Mouse (Mus musculus): ENCODE data around the gene Psmg3.

Gene Psmg3

GRCm38 (mm10) chr5:139826357-139827055 is at the start of gene Psmg3, which contains the start of gene Gm26938:
Gene Psmg3 (minus strand): TSS chr5:139826885.
Gene Gm26938 (minus strand): TSS chr5:139826407.
- peak; percentile 92 for DNase-seq (ENCODE audit: low read depth, low spot score)

GRCm38 (mm10) chr5:139871526-139871925 is 44.8 kb upstream of the Psmg3 start:
- no peak for DNase-seq (ENCODE audit: low read depth, low spot score)

GRCm38 (mm10) chr5:139870886-139871285 is 44.2 kb upstream of the Psmg3 start:
- DNase-seq (ENCODE audit: low read depth, low spot score): no peak

GRCm38 (mm10) chr5:139862759-139863158 is 36.1 kb upstream of the Psmg3 start:
- DNase-seq (ENCODE audit: low read depth, low spot score): no peak

GRCm38 (mm10) chr5:139860328-139861104 is 33.8 kb upstream of the Psmg3 start:
- no peak for DNase-seq (ENCODE audit: low read depth, low spot score)

- DNase-seq (ENCODE audit: low read depth, low spot score): no peak
Measured at GRCm38 (mm10) chr5:139849626-139850320, 23.1 kb upstream of the Psmg3 start.

- DNase-seq (ENCODE audit: low read depth, low spot score): no peak
Measured at GRCm38 (mm10) chr5:139839142-139839541, 12.5 kb upstream of the Psmg3 start.

GRCm38 (mm10) chr5:139838476-139838892 is 11.8 kb upstream of the Psmg3 start:
- DNase-seq (ENCODE audit: low read depth, low spot score): peak; percentile 73

GRCm38 (mm10) chr5:139835706-139836105 is 9.0 kb upstream of the Psmg3 start:
- no peak for DNase-seq (ENCODE audit: low read depth, low spot score)

- DNase-seq (ENCODE audit: low read depth, low spot score): no peak
Measured at GRCm38 (mm10) chr5:139832125-139832524, 5.4 kb upstream of the Psmg3 start.

- DNase-seq (ENCODE audit: low read depth, low spot score): peak; percentile 47
Measured at GRCm38 (mm10) chr5:139830734-139831133, 4.0 kb upstream of the Psmg3 start.

- no peak for DNase-seq (ENCODE audit: low read depth, low spot score)
Measured at GRCm38 (mm10) chr5:139829384-139829783, 2.7 kb upstream of the Psmg3 start.

- peak; percentile 67 for DNase-seq (ENCODE audit: low read depth, low spot score)
Measured at GRCm38 (mm10) chr5:139827593-139827992, 908 bp upstream of the Psmg3 start.

GRCm38 (mm10) chr5:139825947-139826346 is 738 bp downstream of the Psmg3 start:
- no peak for DNase-seq (ENCODE audit: low read depth, low spot score)

- DNase-seq (ENCODE audit: low read depth, low spot score): peak; percentile 63
Measured at GRCm38 (mm10) chr5:139824531-139824930, 2.2 kb downstream of the Psmg3 start.

GRCm38 (mm10) chr5:139821466-139822459 is 4.9 kb downstream of the Psmg3 start:
- DNase-seq (ENCODE audit: low read depth, low spot score): peak; percentile 27

- no peak for DNase-seq (ENCODE audit: low read depth, low spot score)
Measured at GRCm38 (mm10) chr5:139819538-139820181, 7.0 kb downstream of the Psmg3 start, which contains the start of gene Tmem184a. Gene Tmem184a (minus strand): TSS chr5:139819917.

- peak; percentile 62 for DNase-seq (ENCODE audit: low read depth, low spot score)
Measured at GRCm38 (mm10) chr5:139818801-139819200, 7.9 kb downstream of the Psmg3 start.

GRCm38 (mm10) chr5:139818056-139818455 is 8.6 kb downstream of the Psmg3 start:
- DNase-seq (ENCODE audit: low read depth, low spot score): no peak

GRCm38 (mm10) chr5:139817292-139817691 is 9.4 kb downstream of the Psmg3 start:
- DNase-seq (ENCODE audit: low read depth, low spot score): peak; percentile 42

All from ZHBTc4 (cell line).